Mouse (Mus musculus): ENCODE measurements around the gene Tfeb. TPM values are rescaled to one million over a fixed set of nuclear protein-coding genes. Genes with fewer than 3 reads are reported as not detected.

Gene Tfeb
- 6.7 and 6.8 TPM in 2 replicates for polyA plus RNA-seq (2015; fragmentation: Nextera tagmentation; extraction: Ambion mirVana)

- H3K27ac ChIP-seq: peak within 1 kb of the TSS; percentile 69
Measured at GRCm38 (mm10) chr17:47736856-47737255, at the start of gene Tfeb. TSS of gene Tfeb (plus strand) at chr17:47737030.

GRCm38 (mm10) chr17:47687409-47688343 lies 49.2 kb upstream of the Tfeb start:
- Histone ChIP-seq H3K9me3 (no peaks in the 10 kb centered on the region), H3K36me3 (peaks cover 34% of the 10 kb centered on the region), H3K4me2 (peak overlapping the region; percentile 98), H3K4me1 (peaks cover 25% of the 10 kb centered on the region), H3K27me3 (peaks cover 2% of the 10 kb centered on the region; the same call in 1 of the 2 replicates), H3K9ac (peak overlapping the region; percentile 86), H3K4me3 (peak overlapping the region; percentile 89), H3K27ac (peak overlapping the region; percentile 86)
- peak; percentile 76 for ATAC-seq (ENCODE audit: insufficient number of reproducible peaks, insufficient read depth, low FRiP score, low TSS enrichment, low read depth)
- WGBS: under 1% methylated on average over 70 of the region's 70 CpGs

More at GRCm38 (mm10) chr17:47736856-47737255, at the start of gene Tfeb:
- peaks cover 21% of the 10 kb centered on the region for H3K27me3 ChIP-seq
- no peaks in the 10 kb centered on the region for H3K9me3 ChIP-seq
- H3K4me3 ChIP-seq: peak within 1 kb of the TSS; percentile 73
- peaks cover 17% of the 10 kb centered on the region for H3K4me1 ChIP-seq
- under 1% methylated on average over 47 of the region's 47 CpGs for WGBS
- peak; percentile 73 for ATAC-seq (ENCODE audit: insufficient number of reproducible peaks, insufficient read depth, low FRiP score, low TSS enrichment, low read depth)
- H3K36me3 ChIP-seq: no peaks in the 10 kb centered on the region
- H3K4me2 ChIP-seq: peak within 1 kb of the TSS; percentile 98
- H3K9ac ChIP-seq: peak within 1 kb of the TSS; percentile 77

- Histone ChIP-seq H3K4me1 (peaks cover 25% of the 10 kb centered on the region), H3K27me3 (peaks cover 6% of the 10 kb centered on the region), H3K27ac (peak within 1 kb of the TSS; percentile 86), H3K4me3 (peak within 1 kb of the TSS; percentile 89), H3K9me3 (no peaks in the 10 kb centered on the region), H3K4me2 (peak within 1 kb of the TSS; percentile 98), H3K36me3 (peaks cover 28% of the 10 kb centered on the region), H3K9ac (peak within 1 kb of the TSS; percentile 86)
- 0% methylated on average over 9 of the region's 9 CpGs for WGBS
- ATAC-seq (ENCODE audit: insufficient number of reproducible peaks, insufficient read depth, low FRiP score, low TSS enrichment, low read depth): no peak; the same call in 1 of the 2 replicates
Measured at GRCm38 (mm10) chr17:47688344-47688607, 48.6 kb upstream of the Tfeb start, which contains the start of gene Tomm6. TSS of gene Tomm6 (minus strand) at chr17:47688386.

- ATAC-seq (ENCODE audit: insufficient number of reproducible peaks, insufficient read depth, low FRiP score, low TSS enrichment, low read depth): peak; percentile 68
- 2% methylated on average over 57 of the region's 58 CpGs for WGBS
- peaks cover 12% of the 10 kb centered on the region for H3K27me3 ChIP-seq
- peaks cover 28% of the 10 kb centered on the region for H3K4me1 ChIP-seq
- H3K4me2 ChIP-seq: peak within 1 kb of the TSS; percentile 98
- no peaks in the 10 kb centered on the region for H3K9me3 ChIP-seq
- peak within 1 kb of the TSS; percentile 86 for H3K9ac ChIP-seq
- H3K36me3 ChIP-seq: peaks cover 22% of the 10 kb centered on the region
- peak within 1 kb of the TSS; percentile 89 for H3K4me3 ChIP-seq
- H3K27ac ChIP-seq: peak within 1 kb of the TSS; percentile 86
Measured at GRCm38 (mm10) chr17:47688608-47689575, 47.9 kb upstream of the Tfeb start, which contains the start of gene Frs3. TSS of gene Frs3 (plus strand) at chr17:47689030.

GRCm38 (mm10) chr17:47689894-47690293 lies 46.9 kb upstream of the Tfeb start:
- Histone ChIP-seq H3K9me3 (no peaks in the 10 kb centered on the region), H3K36me3 (peaks cover 12% of the 10 kb centered on the region), H3K4me3 (peak overlapping the region; percentile 89), H3K27me3 (peaks cover 13% of the 10 kb centered on the region), H3K4me1 (peaks cover 34% of the 10 kb centered on the region), H3K9ac (no peak overlapping the region), H3K4me2 (peak overlapping the region; percentile 98), H3K27ac (no peak overlapping the region)
- ATAC-seq (ENCODE audit: insufficient number of reproducible peaks, insufficient read depth, low FRiP score, low TSS enrichment, low read depth): no peak
- WGBS: 81% methylated on average over 8 of the region's 8 CpGs

GRCm38 (mm10) chr17:47691650-47692049 lies 45.2 kb upstream of the Tfeb start:
- no peak overlapping the region for H3K4me2 ChIP-seq
- no peaks in the 10 kb centered on the region; the same call in 1 of the 2 replicates for H3K36me3 ChIP-seq
- peaks cover 37% of the 10 kb centered on the region for H3K4me1 ChIP-seq
- no peak overlapping the region for H3K9ac ChIP-seq
- ATAC-seq (ENCODE audit: insufficient number of reproducible peaks, insufficient read depth, low FRiP score, low TSS enrichment, low read depth): no peak
- no peaks in the 10 kb centered on the region for H3K9me3 ChIP-seq
- H3K27ac ChIP-seq: no peak overlapping the region
- H3K27me3 ChIP-seq: peaks cover 13% of the 10 kb centered on the region
- no peak overlapping the region for H3K4me3 ChIP-seq
- 90% methylated on average over 3 of the region's 3 CpGs for WGBS

- Histone ChIP-seq H3K4me2 (peak overlapping the region; percentile 75), H3K9me3 (no peaks in the 10 kb centered on the region), H3K27ac (no peak overlapping the region), H3K27me3 (peaks cover 13% of the 10 kb centered on the region), H3K9ac (peak overlapping the region; percentile 88), H3K4me3 (peak overlapping the region; percentile 68), H3K4me1 (peaks cover 30% of the 10 kb centered on the region), H3K36me3 (peaks cover 7% of the 10 kb centered on the region)
- no peak for ATAC-seq (ENCODE audit: insufficient number of reproducible peaks, insufficient read depth, low FRiP score, low TSS enrichment, low read depth)
- 36% methylated on average over 13 of the region's 13 CpGs for WGBS
Measured at GRCm38 (mm10) chr17:47693671-47694441, 43.0 kb upstream of the Tfeb start.

- peak within 1 kb of the TSS; percentile 88 for H3K9ac ChIP-seq
- H3K4me1 ChIP-seq: peaks cover 27% of the 10 kb centered on the region
- no peak for ATAC-seq (ENCODE audit: insufficient number of reproducible peaks, insufficient read depth, low FRiP score, low TSS enrichment, low read depth)
- H3K4me3 ChIP-seq: peak within 1 kb of the TSS; percentile 68
- WGBS: 1% methylated on average over 3 of the region's 3 CpGs
- H3K4me2 ChIP-seq: peak within 1 kb of the TSS; percentile 75
- H3K27me3 ChIP-seq: peaks cover 13% of the 10 kb centered on the region
- H3K27ac ChIP-seq: peak within 1 kb of the TSS; percentile 44
- peaks cover 11% of the 10 kb centered on the region for H3K36me3 ChIP-seq
- no peaks in the 10 kb centered on the region for H3K9me3 ChIP-seq
Measured at GRCm38 (mm10) chr17:47694442-47694502, 42.6 kb upstream of the Tfeb start, which contains the start of gene Gm21981. TSS of gene Gm21981 (minus strand) at chr17:47694455.

- Histone ChIP-seq H3K27ac (peak within 1 kb of the TSS; percentile 44), H3K4me2 (peak within 1 kb of the TSS; percentile 75), H3K4me3 (peak within 1 kb of the TSS; percentile 68), H3K9ac (peak within 1 kb of the TSS; percentile 88), H3K4me1 (peaks cover 22% of the 10 kb centered on the region), H3K36me3 (peaks cover 15% of the 10 kb centered on the region), H3K9me3 (no peaks in the 10 kb centered on the region), H3K27me3 (peaks cover 13% of the 10 kb centered on the region)
- 1% methylated on average over 59 of the region's 82 CpGs for WGBS
- ATAC-seq (ENCODE audit: insufficient number of reproducible peaks, insufficient read depth, low FRiP score, low TSS enrichment, low read depth): peak; percentile 92
Measured at GRCm38 (mm10) chr17:47694503-47695336, 42.1 kb upstream of the Tfeb start, which contains the start of gene Prickle4. TSS of gene Prickle4 (minus strand) at chr17:47694736.

- Histone ChIP-seq H3K36me3 (peaks cover 21% of the 10 kb centered on the region), H3K9me3 (no peaks in the 10 kb centered on the region), H3K9ac (peak overlapping the region; percentile 88), H3K27ac (peak overlapping the region; percentile 44; the same call in 1 of the 2 replicates), H3K4me2 (peak overlapping the region; percentile 75), H3K4me1 (peaks cover 18% of the 10 kb centered on the region), H3K27me3 (peaks cover 13% of the 10 kb centered on the region), H3K4me3 (peak overlapping the region; percentile 68)
- WGBS: under 1% methylated on average over 23 of the region's 23 CpGs
- ATAC-seq (ENCODE audit: insufficient number of reproducible peaks, insufficient read depth, low FRiP score, low TSS enrichment, low read depth): no peak
Measured at GRCm38 (mm10) chr17:47695337-47695710, 41.5 kb upstream of the Tfeb start.

Measured in embryonic facial prominence, embryonic 13.5 days (tissue).